Mouse (Mus musculus) myocyte (in vitro differentiated cells): Measurements from ENCODE around the gene Clnk.

ENCODE experiments used
- MAX ChIP-seq: IDR thresholded peaks from one replicate; pipeline ENCODE4 v1.6.1; 2011; ENCODE audit warnings: low read depth, mild to moderate bottlenecking, control low read depth
- MYOD1 ChIP-seq, 3 experiments: IDR thresholded peaks; one replicate each; pipeline ENCODE4 v1.6.1; 2011; ENCODE audit warnings: control low read depth in 2 of 3, low read depth in 2 of 3, mild to moderate bottlenecking in 2 of 3, moderate library complexity in 1 of 3; ENCODE audit not compliant: insufficient read length in 2 of 3, control insufficient read depth in 1 of 3
- POLR2A ChIP-seq: IDR thresholded peaks from one replicate; pipeline ENCODE4 v1.6.1; 2011; ENCODE audit warnings: low read depth, mild to moderate bottlenecking, control low read depth, moderate library complexity; ENCODE audit not compliant: insufficient read length
- USF1 ChIP-seq: IDR thresholded peaks from one replicate; pipeline ENCODE4 v1.6.1; 2011; ENCODE audit warnings: low read depth, mild to moderate bottlenecking, control low read depth, moderate library complexity

DNA sequence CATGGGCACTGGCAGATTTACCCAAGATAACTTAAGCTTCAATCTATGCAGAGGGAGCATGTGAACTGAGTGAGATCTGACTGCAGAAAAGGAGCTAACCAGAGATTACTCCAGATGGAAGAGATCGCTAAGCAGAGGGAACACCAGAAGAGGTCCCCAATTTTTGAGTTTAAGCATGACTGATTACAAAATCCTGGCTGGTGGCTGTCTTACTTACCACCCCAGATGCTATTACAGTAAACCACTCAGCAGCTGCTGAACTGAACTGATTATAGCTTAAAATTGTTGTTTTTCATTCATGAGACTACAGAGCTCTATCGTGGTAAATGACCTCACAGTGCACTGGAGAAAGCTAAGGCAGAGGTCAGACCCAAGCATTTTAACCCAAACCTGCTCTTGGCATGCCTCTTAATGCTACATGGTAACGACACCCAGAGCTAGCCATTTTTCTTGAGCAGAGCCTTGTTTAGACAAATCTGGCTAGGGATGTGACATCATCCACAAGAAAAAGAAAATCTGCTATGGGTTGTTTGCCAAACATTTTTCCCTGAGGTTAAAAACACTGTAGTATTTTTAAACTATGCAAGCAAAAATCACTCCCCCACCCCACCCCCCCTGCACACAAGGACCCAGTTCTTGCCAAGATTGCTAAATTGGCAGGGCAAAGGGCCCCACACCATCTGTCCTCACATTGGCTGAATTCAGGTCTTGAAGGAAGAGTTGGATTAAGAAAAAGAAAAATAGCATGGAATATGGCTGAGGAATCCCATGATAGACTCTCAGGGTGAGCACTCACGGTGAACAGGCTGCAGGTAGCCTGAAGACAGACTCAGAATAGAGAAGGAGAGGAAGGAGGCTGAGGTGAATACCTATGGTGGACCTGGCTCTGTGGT is 5.4 kb upstream of the Clnk start:
- TF ChIP-seq MYOD1 (IDR thresholded peaks at IDR 0.05; ENCODE audit: control insufficient read depth in 1 of 3, insufficient read length in 2 of 3, low read depth in 2 of 3) (no peak), USF1 (no peak), POLR2A (no peak), MAX (no peak)
